Mouse (Mus musculus) bone marrow, adult 2 months (tissue): ENCODE data around the gene Dnajb2.

ENCODE experiments used
- CTCF ChIP-seq: fragments of 200-500 bp; IDR thresholded peaks from 2 replicates; pipeline ENCODE4 v1.5.1; 2011; ENCODE audit warnings: low read length, control low read depth; ENCODE audit not compliant: control insufficient read depth, insufficient read depth
- POLR2A ChIP-seq: fragments of 200-500 bp; IDR thresholded peaks from 2 replicates; pipeline ENCODE4 v1.6.1; 2011; ENCODE audit warnings: low read depth, mild to moderate bottlenecking, control low read depth, low read length, borderline replicate concordance; ENCODE audit not compliant: control insufficient read depth

DNA sequence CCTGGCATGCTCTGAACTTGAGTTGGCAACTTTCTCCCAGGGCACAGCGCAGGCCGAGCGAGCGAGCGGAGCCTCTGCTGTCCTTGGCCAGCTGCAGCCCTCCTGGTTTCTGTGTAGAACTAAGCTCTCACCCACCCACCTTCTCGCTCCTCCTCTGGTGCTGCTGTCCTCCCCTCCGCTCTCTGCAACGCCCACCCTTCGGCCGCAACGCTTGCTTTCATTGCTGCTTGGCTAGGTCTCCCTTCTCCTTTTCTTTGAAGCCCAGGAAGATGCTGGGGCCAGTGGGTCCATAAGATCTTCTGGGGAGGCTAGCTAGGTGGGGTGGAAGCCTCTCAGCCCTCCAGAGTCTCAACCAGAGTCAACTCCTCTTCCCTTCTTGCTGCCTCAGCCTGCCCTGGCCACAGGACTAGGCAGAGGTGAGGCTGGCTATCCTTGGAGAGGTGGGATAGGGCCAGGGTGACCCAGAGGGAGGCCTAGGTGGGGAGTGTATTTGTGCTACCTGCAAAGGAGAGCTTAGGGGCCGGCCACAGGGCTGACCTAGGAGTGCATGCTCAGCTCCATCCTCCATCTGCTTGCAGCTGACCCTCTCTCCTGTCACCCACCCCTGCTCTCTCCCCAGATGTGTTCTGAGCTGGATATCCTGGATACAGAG, 8.1 kb downstream of the Dnajb2 start:
- TF ChIP-seq CTCF (no peak), POLR2A (no peak)
